Mouse (Mus musculus) urinary bladder, postnatal 36 days (tissue): ENCODE data around the gene Dok1.
A peak's percentile ranks its signal among the peaks of the same experiment; 100 is the strongest.

Experiments
- DNase-seq, 2 experiments: peaks; one replicate each; pipeline ENCODE4 v3.0.0; 2022; ENCODE audit warnings: low spot score in 2 of 2, mixed read lengths in 1 of 2

The Dok1 gene

GRCm38 (mm10) chr6:83049367-83049766, 16.1 kb upstream of the Dok1 start:
- DNase-seq = no peak

GRCm38 (mm10) chr6:83044742-83045141, 11.5 kb upstream of the Dok1 start:
- no peak for DNase-seq

- DNase-seq = no peak
These were observed 10.7 kb upstream of the Dok1 start for GRCm38 (mm10) chr6:83043993-83044392.

GRCm38 (mm10) chr6:83043561-83043960, 10.3 kb upstream of the Dok1 start:
- no peak for DNase-seq

GRCm38 (mm10) chr6:83040601-83041000, 7.3 kb upstream of the Dok1 start:
- no peak for DNase-seq

GRCm38 (mm10) chr6:83038496-83039012, 5.3 kb upstream of the Dok1 start:
- peak; percentile 80 to 92 for DNase-seq

- DNase-seq = no peak
These were observed 3.9 kb upstream of the Dok1 start for GRCm38 (mm10) chr6:83037188-83037587.

GRCm38 (mm10) chr6:83034463-83035055, 1.3 kb upstream of the Dok1 start:
- DNase-seq = no peak

GRCm38 (mm10) chr6:83032769-83033191, 491 bp downstream of the Dok1 start:
- peak in 1 of 2 experiments; percentile 46 for DNase-seq

GRCm38 (mm10) chr6:83031921-83032590, 1.2 kb downstream of the Dok1 start:
- no peak for DNase-seq

GRCm38 (mm10) chr6:83031111-83031510, 2.2 kb downstream of the Dok1 start:
- no peak for DNase-seq

- no peak for DNase-seq
These were observed 3.5 kb downstream of the Dok1 start for GRCm38 (mm10) chr6:83029777-83030176.

- no peak for DNase-seq
These were observed 5.6 kb downstream of the Dok1 start for GRCm38 (mm10) chr6:83027706-83028105.

- no peak for DNase-seq
These were observed 6.0 kb downstream of the Dok1 start for GRCm38 (mm10) chr6:83027293-83027692.

- DNase-seq = no peak
These were observed 8.1 kb downstream of the Dok1 start for GRCm38 (mm10) chr6:83025221-83025620.

- no peak for DNase-seq
These were observed 8.8 kb downstream of the Dok1 start for GRCm38 (mm10) chr6:83024421-83024820.

- DNase-seq = no peak
These were observed 9.5 kb downstream of the Dok1 start for GRCm38 (mm10) chr6:83023786-83024185.

- DNase-seq = no peak
These were observed 10.3 kb downstream of the Dok1 start for GRCm38 (mm10) chr6:83023008-83023407.

GRCm38 (mm10) chr6:83020836-83021593, 12.3 kb downstream of the Dok1 start:
- DNase-seq = no peak

GRCm38 (mm10) chr6:83020121-83020520, 13.2 kb downstream of the Dok1 start:
- DNase-seq = no peak

GRCm38 (mm10) chr6:83019044-83019443, 14.2 kb downstream of the Dok1 start:
- no peak for DNase-seq

- peak in 1 of 2 experiments; percentile 43 for DNase-seq
These were observed 16.1 kb downstream of the Dok1 start for GRCm38 (mm10) chr6:83017190-83017589.

GRCm38 (mm10) chr6:83015749-83016148, 17.5 kb downstream of the Dok1 start:
- no peak for DNase-seq
